Mouse (Mus musculus) MEL (cell line): ENCODE results near the gene Kbtbd12. TPM values are rescaled to one million over a fixed set of nuclear protein-coding genes. Genes with fewer than 3 reads are reported as not detected.

Experiments used
- DNase-seq: peaks from one replicate; pipeline ENCODE4 v3.0.0; 2011; ENCODE audit warnings: low read depth, low spot score
- H3K27ac ChIP-seq: 2 replicates; pipeline ENCODE4 v1.5.1; 2012; ENCODE audit warnings: low read depth, mild to moderate bottlenecking, control low read depth, low read length, moderate library complexity; ENCODE audit not compliant: control insufficient read depth
- H3K27me3 ChIP-seq, 2 experiments: fragments of 150-350 bp in 1 of 2; sonication (generic) in 1 of 2; 2 replicates each; pipeline ENCODE4 v1.6.1; 2012; ENCODE audit warnings: low read length in 2 of 2, mild to moderate bottlenecking in 2 of 2, improper control_type of control experiment in 1 of 2, moderate library complexity in 1 of 2; ENCODE audit not compliant: insufficient read depth in 2 of 2, control insufficient read depth in 1 of 2
- H3K36me3 ChIP-seq, 2 experiments: 2 replicates each; pipeline ENCODE4 v1.6.1; 2012 to 2014; ENCODE audit warnings: low read length in 2 of 2, improper control_type of control experiment in 1 of 2, inconsistent platforms in 1 of 2, mild to moderate bottlenecking in 1 of 2; ENCODE audit not compliant: insufficient read depth in 2 of 2, control insufficient read depth in 1 of 2
- H3K4me1 ChIP-seq, 2 experiments: fragments of 150-350 bp in 1 of 2; sonication (generic) in 1 of 2; 2 replicates each; pipeline ENCODE4 v1.6.1; 2012; ENCODE audit warnings: low read length in 2 of 2, improper control_type of control experiment in 1 of 2, mild to moderate bottlenecking in 1 of 2; ENCODE audit not compliant: insufficient read depth in 2 of 2, control insufficient read depth in 1 of 2
- H3K4me3 ChIP-seq, 2 experiments: fragments of 150-350 bp in 1 of 2; sonication (generic) in 1 of 2; 2 replicates each; pipeline ENCODE4 v1.5.1; 2012; ENCODE audit warnings: low read depth in 2 of 2, low read length in 2 of 2, mild to moderate bottlenecking in 2 of 2, moderate library complexity in 2 of 2, control low read depth in 1 of 2, improper control_type of control experiment in 1 of 2; ENCODE audit not compliant: control insufficient read depth in 1 of 2, insufficient read depth in 1 of 2
- H3K79me2 ChIP-seq: 2 replicates; pipeline ENCODE4 v1.6.1; 2012; ENCODE audit warnings: mild to moderate bottlenecking, low read length, moderate library complexity; ENCODE audit not compliant: control insufficient read depth, poor library complexity, insufficient read depth
- H3K9ac ChIP-seq: 2 replicates; pipeline ENCODE4 v1.6.1; 2012; ENCODE audit warnings: low read depth, mild to moderate bottlenecking, control low read depth, low read length, moderate library complexity; ENCODE audit not compliant: control insufficient read depth, poor library complexity, severe bottlenecking
- H3K9me3 ChIP-seq: fragments of 150-350 bp; sonication (generic); replicated peaks from 2 replicates; pipeline ENCODE4 v1.6.1; 2012; ENCODE audit warnings: mild to moderate bottlenecking, low read length, improper control_type of control experiment, moderate library complexity; ENCODE audit not compliant: insufficient read depth
- CTCF ChIP-seq, 3 experiments: IDR thresholded peaks in 2 of 3; conservative IDR thresholded peaks in 1 of 3; 2 replicates each; pipeline ENCODE4 v1.5.1; 2011 to 2012; ENCODE audit warnings: low read length in 3 of 3, low read depth in 2 of 3, mild to moderate bottlenecking in 2 of 3, improper control_type of control experiment in 1 of 3, inconsistent platforms in 1 of 3, mixed read lengths in 1 of 3, moderate library complexity in 1 of 3; ENCODE audit not compliant: control insufficient read depth in 1 of 3, insufficient read depth in 1 of 3, poor library complexity in 1 of 3, severe bottlenecking in 1 of 3
- EP300 ChIP-seq, 2 experiments: IDR thresholded peaks; 2 replicates each; pipeline ENCODE4 v1.6.1; 2011; ENCODE audit warnings: improper control_type of control experiment in 2 of 2, low read length in 2 of 2, low read depth in 1 of 2, mild to moderate bottlenecking in 1 of 2
- GATA1 ChIP-seq: IDR thresholded peaks from 2 replicates; pipeline ENCODE4 v1.6.1; 2011; ENCODE audit warnings: low read depth, low read length, improper control_type of control experiment
- MAZ ChIP-seq: IDR thresholded peaks from 2 replicates; pipeline ENCODE4 v1.6.1; 2012; ENCODE audit warnings: low read depth, mild to moderate bottlenecking, inconsistent platforms, low read length, improper control_type of control experiment
- MXI1 ChIP-seq: IDR thresholded peaks from 2 replicates; pipeline ENCODE4 v1.6.1; 2011; ENCODE audit warnings: mild to moderate bottlenecking, low read depth, low read length, improper control_type of control experiment
- POLR2A ChIP-seq, 2 experiments: IDR thresholded peaks; 2 replicates each; pipeline ENCODE4 v1.6.1; 2011 to 2012; ENCODE audit warnings: low read length in 2 of 2, mild to moderate bottlenecking in 2 of 2, control low read depth in 1 of 2, improper control_type of control experiment in 1 of 2, low read depth in 1 of 2, moderate library complexity in 1 of 2; ENCODE audit not compliant: control insufficient read depth in 1 of 2, insufficient read depth in 1 of 2, poor library complexity in 1 of 2
- POLR2AphosphoS2 ChIP-seq: IDR thresholded peaks from 2 replicates; pipeline ENCODE4 v1.6.1; 2011; ENCODE audit warnings: low read length, improper control_type of control experiment
- POLR2AphosphoS5 ChIP-seq: IDR thresholded peaks from 2 replicates; pipeline ENCODE4 v1.6.1; 2012; ENCODE audit warnings: low read depth, borderline replicate concordance, mild to moderate bottlenecking, inconsistent platforms, low read length, moderate library complexity, mixed read lengths
- RAD21 ChIP-seq: IDR thresholded peaks from 2 replicates; pipeline ENCODE4 v1.6.1; 2011; ENCODE audit warnings: mild to moderate bottlenecking, low read depth, low read length, improper control_type of control experiment
- SIN3A ChIP-seq: IDR thresholded peaks from 2 replicates; pipeline ENCODE4 v1.6.1; 2012; ENCODE audit warnings: low read length, improper control_type of control experiment, inconsistent platforms
- SMC3 ChIP-seq: IDR thresholded peaks from 2 replicates; pipeline ENCODE4 v1.6.1; 2011; ENCODE audit warnings: low read depth, low read length, improper control_type of control experiment
- TAL1 ChIP-seq: IDR thresholded peaks from 2 replicates; pipeline ENCODE4 v1.6.1; 2012; ENCODE audit warnings: mild to moderate bottlenecking, inconsistent platforms, low read length, moderate library complexity, mixed read lengths
- ZC3H11A ChIP-seq: IDR thresholded peaks from 2 replicates; pipeline ENCODE4 v1.6.1; 2012; ENCODE audit warnings: low read depth, mild to moderate bottlenecking, inconsistent platforms, low read length, improper control_type of control experiment
- polyA plus RNA-seq, 2 experiments: library from polyadenylated mRNA; stranded (reverse) in 1 of 2; unstranded in 1 of 2; fragments of >175 nt in 1 of 2; fragments of >200 nt in 1 of 2; gene quantifications; 2 replicates each; pipeline versions ENCODE4 v1.2.1 to v1.2.4; 2012; ENCODE audit warnings: low replicate concordance in 2 of 2, low read depth in 1 of 2; ENCODE audit not compliant: insufficient read length in 2 of 2, insufficient read depth in 1 of 2, missing spikeins in 1 of 2
- total RNA-seq: library from RNA; depleted of rRNA; stranded (reverse); fragments of 300-350 nt; gene quantifications from 2 replicates; pipeline ENCODE4 v1.2.3, GENCODE M21; 2012; rRNA removed

Kbtbd12 gene
- total and polyA plus RNA-seq, 3 experiments = 0.04 TPM; not detected in 2

- peaks cover 11 to 39% of the 10 kb centered on the region in 2 experiments for H3K4me1 ChIP-seq
- H3K79me2 ChIP-seq = no peaks in the 10 kb centered on the region
- peaks cover 2 to 21% of the 10 kb centered on the region in 2 experiments for H3K36me3 ChIP-seq
- H3K4me3 ChIP-seq = peak overlapping the region; percentile 44 to 47; a peak in 3 of 4 replicates
- 0 out of 4 replicates have a peak, but pooled peaks of 1 of the 2 experiments have one; percentile 31 for TF ChIP-seq EP300 (IDR thresholded peaks at IDR 0.05; ENCODE audit: low read depth in 1 of 2, low read length in 2 of 2)
- TF ChIP-seq GATA1 = peak; percentile 44
- no peak for TF ChIP-seq SMC3
- TF ChIP-seq MAZ = 0 out of 2 replicates have a peak, but pooled peaks have one; percentile 12
- no peaks in the 10 kb centered on the region for H3K9me3 ChIP-seq
- no peaks in the 10 kb centered on the region for H3K27me3 ChIP-seq
- no peak overlapping the region; the same call in 1 of the 2 replicates for H3K27ac ChIP-seq
- DNase-seq = peak; percentile 27
- H3K9ac ChIP-seq = peak overlapping the region; percentile 65
Observed at GRCm38 (mm10) chr6:88500405-88500767, 137.4 kb downstream of the Kbtbd12 start.

GRCm38 (mm10) chr6:88499481-88500404 lies 138.0 kb downstream of the Kbtbd12 start:
- H3K79me2 ChIP-seq = no peaks in the 10 kb centered on the region
- H3K27ac ChIP-seq = peak overlapping the region; percentile 1
- peak overlapping the region; percentile 65 for H3K9ac ChIP-seq
- H3K27me3 ChIP-seq = no peaks in the 10 kb centered on the region
- TF ChIP-seq POLR2AphosphoS2 (no peak), ZC3H11A (no peak), RAD21 (peak; percentile 52), TAL1 (peak; percentile 34; the same call in 1 of the 2 replicates), SIN3A (peak; percentile 13; the same call in 1 of the 2 replicates), SMC3 (peak; percentile 60), POLR2A (IDR thresholded peaks at IDR 0.05; ENCODE audit: control insufficient read depth in 1 of 2, insufficient read depth in 1 of 2, low read depth in 1 of 2, low read length in 2 of 2, poor library complexity in 1 of 2) (no peak), MXI1 (no peak; the same call in 1 of the 2 replicates), MAZ (0 out of 2 replicates have a peak, but pooled peaks have one; percentile 66), POLR2AphosphoS5 (no peak), GATA1 (no peak), CTCF (IDR thresholded peaks at IDR 0.05 in 2 of 3, conservative IDR thresholded peaks at IDR 0.05 in 1 of 3; ENCODE audit: control insufficient read depth in 1 of 3, insufficient read depth in 1 of 3, low read depth in 2 of 3, low read length in 3 of 3, poor library complexity in 1 of 3, severe bottlenecking in 1 of 3) (peak; percentile 41 to 89 (median 70); a peak in 5 of 6 replicates)
- peak; percentile 57 for DNase-seq
- H3K4me1 ChIP-seq = peaks cover 11 to 39% of the 10 kb centered on the region in 2 experiments
- H3K4me3 ChIP-seq = peak overlapping the region; percentile 44 to 47
- H3K36me3 ChIP-seq = peaks cover 1 to 21% of the 10 kb centered on the region in 2 experiments
- H3K9me3 ChIP-seq = no peaks in the 10 kb centered on the region

Other genes with a start within 250 kb of the Kbtbd12 start
- 26.2 and 27.5 TPM in 2 replicates for gene Eefsec, start 191.4 kb downstream of the Kbtbd12 start, total RNA-seq
- 100 to 1,000 TPM in 1 of 2 experiments, 10 to 100 TPM in 1; 40.7 to 378 TPM for gene Eefsec, start 191.4 kb downstream of the Kbtbd12 start, polyA plus RNA-seq
- 232 and 240 TPM in 2 replicates for gene Ruvbl1, start 172.5 kb downstream of the Kbtbd12 start, total RNA-seq
- gene Ruvbl1, start 172.5 kb downstream of the Kbtbd12 start, polyA plus RNA-seq = 100 to 1,000 TPM; 146 to 238 TPM
- gene Sec61a1, start 119.0 kb downstream of the Kbtbd12 start, total RNA-seq = 249 and 277 TPM in 2 replicates
- gene Sec61a1, start 119.0 kb downstream of the Kbtbd12 start, polyA plus RNA-seq = 100 to 1,000 TPM; 111 to 161 TPM
- not detected in 2 replicates for gene Mgll, start 86.5 kb upstream of the Kbtbd12 start, total RNA-seq
- gene Mgll, start 86.5 kb upstream of the Kbtbd12 start, polyA plus RNA-seq = not detected
- gene Abtb1, start 204.0 kb upstream of the Kbtbd12 start, total RNA-seq = 7.3 and 7.4 TPM in 2 replicates
- 10 to 100 TPM in 1 of 2 experiments, not detected in 1; 16.9 TPM for gene Abtb1, start 204.0 kb upstream of the Kbtbd12 start, polyA plus RNA-seq
- gene Podxl2, start 237.1 kb upstream of the Kbtbd12 start, total RNA-seq = not detected in 2 replicates
- under 1 TPM in 1 of 2 experiments, not detected in 1; 0.10 TPM for gene Podxl2, start 237.1 kb upstream of the Kbtbd12 start, polyA plus RNA-seq